Mouse (Mus musculus) urinary bladder, postnatal 10 days (tissue): ENCODE data around the gene Atf1.
A peak's percentile ranks its signal among the peaks of the same experiment; 100 is the strongest.
"Not testable (repeated sequence)": the region's sequence is repeated elsewhere in the genome, so short reads cannot be mapped to it uniquely, and the experiment has no call there.

ENCODE experiments used
- DNase-seq: peaks from one replicate; pipeline ENCODE4 v3.0.0; 2022; ENCODE audit warnings: low spot score

Atf1 gene

GRCm38 (mm10) chr15:100260351-100260750 is 32.7 kb downstream of the Atf1 start:
- DNase-seq: not testable (repeated sequence)

GRCm38 (mm10) chr15:100263246-100263905 is 35.8 kb downstream of the Atf1 start:
- no peak for DNase-seq

- DNase-seq: no peak
Observed at GRCm38 (mm10) chr15:100265586-100266325, 38.1 kb downstream of the Atf1 start.

- no peak for DNase-seq
Observed at GRCm38 (mm10) chr15:100268916-100269315, 41.3 kb downstream of the Atf1 start.

- DNase-seq: no peak
Observed at GRCm38 (mm10) chr15:100269776-100270175, 42.2 kb downstream of the Atf1 start.

GRCm38 (mm10) chr15:100270609-100271008 is 43.0 kb downstream of the Atf1 start:
- DNase-seq: not testable (repeated sequence)

GRCm38 (mm10) chr15:100271411-100271810 is 43.8 kb downstream of the Atf1 start:
- no peak for DNase-seq

GRCm38 (mm10) chr15:100273791-100274308 is 46.2 kb downstream of the Atf1 start:
- not testable (repeated sequence) for DNase-seq

- no peak for DNase-seq
Observed at GRCm38 (mm10) chr15:100274790-100275559, 47.4 kb downstream of the Atf1 start.

- no peak for DNase-seq
Observed at GRCm38 (mm10) chr15:100276403-100276802, 48.8 kb downstream of the Atf1 start.

GRCm38 (mm10) chr15:100277586-100277985 is 50.0 kb downstream of the Atf1 start:
- DNase-seq: no peak

- no peak for DNase-seq
Observed at GRCm38 (mm10) chr15:100280626-100281025, 53.0 kb downstream of the Atf1 start, which contains the start of gene Tmprss12. Gene Tmprss12 (plus strand): TSS chr15:100280837.

- DNase-seq: no peak
Observed at GRCm38 (mm10) chr15:100288980-100289379, 61.4 kb downstream of the Atf1 start.

GRCm38 (mm10) chr15:100290858-100291257 is 63.2 kb downstream of the Atf1 start:
- no peak for DNase-seq

- DNase-seq: no peak
Observed at GRCm38 (mm10) chr15:100292326-100292725, 64.7 kb downstream of the Atf1 start.

GRCm38 (mm10) chr15:100297856-100298255 is 70.2 kb downstream of the Atf1 start:
- DNase-seq: no peak

GRCm38 (mm10) chr15:100300499-100300898 is 72.9 kb downstream of the Atf1 start:
- no peak for DNase-seq

GRCm38 (mm10) chr15:100301556-100301955 is 73.9 kb downstream of the Atf1 start:
- no peak for DNase-seq

GRCm38 (mm10) chr15:100303428-100304018 is 75.9 kb downstream of the Atf1 start:
- no peak for DNase-seq

- peak; percentile 29 for DNase-seq
Observed at GRCm38 (mm10) chr15:100304019-100304991, 76.7 kb downstream of the Atf1 start, which contains the start of gene Mettl7a1. Gene Mettl7a1 (plus strand): TSS chr15:100304140.

- no peak for DNase-seq
Observed at GRCm38 (mm10) chr15:100306201-100306600, 78.6 kb downstream of the Atf1 start.
